Mouse (Mus musculus) heart, postnatal 10 days (tissue): ENCODE data around the gene Nox3. TPM values are rescaled to one million over a fixed set of nuclear protein-coding genes. Genes with fewer than 3 reads are reported as not detected.
A peak's percentile ranks its signal among the peaks of the same experiment; 100 is the strongest.

Experiments used
- DNase-seq, 2 experiments: peaks; one replicate each; pipeline ENCODE4 v3.0.0; 2021
- intact Hi-C: fragments of 180-260 bp; cut with DNase I; formaldehyde crosslinking; loops from one replicate; pipeline ENCODE4 v1.15.1; 2025
- total RNA-seq, 2 experiments: library from RNA; stranded (reverse); gene quantifications; 2 replicates each; pipeline ENCODE4 v1.2.3; 2021

Nox3 gene
- total RNA-seq: not detected

GRCm38 (mm10) chr17:3696161-3696560, at the start of gene Nox3:
TSS of gene Nox3 (minus strand) at chr17:3696261.
- intact Hi-C loops: no loop called here
- DNase-seq: no peak

GRCm38 (mm10) chr17:3744402-3744801, 48.3 kb upstream of the Nox3 start:
- intact Hi-C loops: no loop called here
- DNase-seq: no peak

GRCm38 (mm10) chr17:3736936-3737335, 40.9 kb upstream of the Nox3 start:
- intact Hi-C loops: no loop called here
- peak in 1 of 2 experiments; percentile 7 for DNase-seq

GRCm38 (mm10) chr17:3734286-3734685, 38.2 kb upstream of the Nox3 start:
- no peak for DNase-seq
- intact Hi-C loops: no loop called here

- intact Hi-C loops: no loop called here
- DNase-seq: no peak
Measured at GRCm38 (mm10) chr17:3705350-3705930, 9.4 kb upstream of the Nox3 start.

GRCm38 (mm10) chr17:3702320-3702719, 6.3 kb upstream of the Nox3 start:
- DNase-seq: no peak
- intact Hi-C loops: no loop called here

- DNase-seq: no peak
- intact Hi-C loops: no loop called here
Measured at GRCm38 (mm10) chr17:3692817-3693216, 3.2 kb downstream of the Nox3 start.

- peak; percentile 7 to 8 for DNase-seq
- intact Hi-C loops: no loop called here
Measured at GRCm38 (mm10) chr17:3690499-3691258, 5.4 kb downstream of the Nox3 start.

GRCm38 (mm10) chr17:3683662-3684061, 12.4 kb downstream of the Nox3 start:
- intact Hi-C loops: no loop called here
- DNase-seq: no peak

- intact Hi-C loops: no loop called here
- no peak for DNase-seq
Measured at GRCm38 (mm10) chr17:3669226-3669625, 26.8 kb downstream of the Nox3 start.

GRCm38 (mm10) chr17:3667287-3667686, 28.8 kb downstream of the Nox3 start:
- intact Hi-C loops: no loop called here
- no peak for DNase-seq

- intact Hi-C loops: no loop called here
- no peak for DNase-seq
Measured at GRCm38 (mm10) chr17:3665321-3665720, 30.7 kb downstream of the Nox3 start.

- intact Hi-C loops: no loop called here
- DNase-seq: peak in 1 of 2 experiments; percentile 19
Measured at GRCm38 (mm10) chr17:3659497-3659896, 36.6 kb downstream of the Nox3 start.

GRCm38 (mm10) chr17:3650377-3650776, 45.7 kb downstream of the Nox3 start:
- DNase-seq: no peak
- intact Hi-C loops: no loop called here

- intact Hi-C loops: no loop called here
- no peak for DNase-seq
Measured at GRCm38 (mm10) chr17:3643582-3643981, 52.5 kb downstream of the Nox3 start.

GRCm38 (mm10) chr17:3641456-3641855, 54.6 kb downstream of the Nox3 start:
- intact Hi-C loops: no loop called here
- no peak for DNase-seq

GRCm38 (mm10) chr17:3638757-3639156, 57.3 kb downstream of the Nox3 start:
- intact Hi-C loops: no loop called here
- no peak for DNase-seq

GRCm38 (mm10) chr17:3632501-3632900, 63.6 kb downstream of the Nox3 start:
- peak in 1 of 2 experiments; percentile 4 for DNase-seq
- intact Hi-C loops: no loop called here

GRCm38 (mm10) chr17:3616329-3617216, 79.5 kb downstream of the Nox3 start:
- intact Hi-C loops: no loop called here
- no peak for DNase-seq

GRCm38 (mm10) chr17:3615553-3615952, 80.5 kb downstream of the Nox3 start:
- intact Hi-C loops: no loop called here
- no peak for DNase-seq

- intact Hi-C loops: no loop called here
- no peak for DNase-seq
Measured at GRCm38 (mm10) chr17:3611781-3612075, 84.3 kb downstream of the Nox3 start.
